ENCODE assay signal across 25 mouse cellular contexts in genomic region chr5:67011985-67012384, GRCm38 (mm10).
DNase-seq lines count a peak whose midpoint lies in the region; ATAC-seq and TF ChIP-seq lines count a peak whose summit lies in the region.
"Had no signal": no experiment of that assay in that cellular context is flagged by ENCODE, and none has a peak within 500 bp of the region (broad histone marks: within the 10 kb centered on the region; RNA-seq: fewer than 3 reads in every experiment).

No protein-coding gene starts in this region.

- 84% methylated on average over 4 of the region's 4 CpGs for WGBS in midbrain, embryonic 11.5 days
- 78% methylated on average over 4 of the region's 4 CpGs for WGBS in midbrain, embryonic 15.5 days

- H3K9me3 ChIP-seq in midbrain, embryonic 11.5 days (ENCODE audit: control insufficient read depth, low read length), result no peaks in the 10 kb centered on the region
- H3K9me3 ChIP-seq in midbrain, embryonic 15.5 days, result no peaks in the 10 kb centered on the region
- H3K9me3 ChIP-seq: embryonic facial prominence, embryonic 12.5 days; heart, embryonic 13.5 days; hindbrain, embryonic 12.5 days; liver, embryonic 12.5 days; midbrain, embryonic 12.5 days; stomach, embryonic 15.5 days had no signal

- H3K9ac ChIP-seq in midbrain, embryonic 11.5 days (ENCODE audit: low read length), result no peak overlapping the region
- no peak overlapping the region for H3K9ac ChIP-seq in midbrain, embryonic 15.5 days
- H3K9ac ChIP-seq: embryonic facial prominence, embryonic 12.5 days; heart, embryonic 13.5 days; hindbrain, embryonic 12.5 days; liver, embryonic 12.5 days; midbrain, embryonic 12.5 days; stomach, embryonic 15.5 days had no signal

- H3K4me2 ChIP-seq in midbrain, embryonic 11.5 days, result no peak overlapping the region
- no peak overlapping the region for H3K4me2 ChIP-seq in midbrain, embryonic 15.5 days
- H3K4me2 ChIP-seq: embryonic facial prominence, embryonic 12.5 days; heart, embryonic 13.5 days; hindbrain, embryonic 12.5 days; liver, embryonic 12.5 days; midbrain, embryonic 12.5 days; stomach, embryonic 15.5 days had no signal

- DNase-seq in cerebellum, adult 9-11 months, result peak; percentile 27
- DNase-seq in gastrocnemius, adult 2 months, result no peak
- DNase-seq in gastrocnemius, postnatal 14 days, result no peak
- peak; percentile 68 for DNase-seq in midbrain, embryonic 11.5 days (ENCODE audit: low spot score, missing footprints)
- no peak for DNase-seq in ovary, postnatal 36 days (ENCODE audit: low spot score)
- DNase-seq: adrenal gland, postnatal 36 days; kidney, adult 18-20 months; kidney, postnatal 4 days; layer of hippocampus, adult 9-11 months; lung, adult 18-20 months; lung, postnatal 14 days; right cerebral cortex, postnatal 4 days; thymus, postnatal 25 days had no signal

- H3K36me3 ChIP-seq in midbrain, embryonic 11.5 days (ENCODE audit: control insufficient read depth, insufficient read depth, low read length), result no peaks in the 10 kb centered on the region
- H3K36me3 ChIP-seq in midbrain, embryonic 15.5 days (replicated peaks), result peaks cover 4% of the 10 kb centered on the region; the same call in 1 of the 2 replicates
- H3K36me3 ChIP-seq: liver, embryonic 12.5 days; stomach, embryonic 15.5 days had no signal

- H3K4me3 ChIP-seq in gastrocnemius, adult 2 months, result no peak overlapping the region
- H3K4me3 ChIP-seq in midbrain, embryonic 11.5 days (ENCODE audit: low read depth, low read length), result no peak overlapping the region
- no peak overlapping the region for H3K4me3 ChIP-seq in midbrain, embryonic 15.5 days
- H3K4me3 ChIP-seq: embryonic facial prominence, embryonic 12.5 days; erythroblast, embryonic 14.5 days; heart, embryonic 13.5 days; hindbrain, embryonic 12.5 days; left cerebral cortex, adult 2 months; liver, embryonic 12.5 days; midbrain, embryonic 12.5 days; stomach, embryonic 15.5 days had no signal

- intact Hi-C loops in gastrocnemius, adult 2 months (cut with DNase I), result loop anchor here (10.0 kb wide), 1 partner anchor 627 kb away; no protein-coding TSS in a partner anchor
- intact Hi-C loops in gastrocnemius, postnatal 14 days (cut with DNase I; ENCODE audit: low total_unique reads), result no loop called here

- no peaks in the 10 kb centered on the region for H3K4me1 ChIP-seq in midbrain, embryonic 11.5 days (ENCODE audit: control insufficient read depth, insufficient read depth, low read length)
- no peaks in the 10 kb centered on the region for H3K4me1 ChIP-seq in midbrain, embryonic 15.5 days
- H3K4me1 ChIP-seq: embryonic facial prominence, embryonic 12.5 days; heart, embryonic 13.5 days; liver, embryonic 12.5 days; midbrain, embryonic 12.5 days; stomach, embryonic 15.5 days had no signal

- peak overlapping the region; percentile 79 for H3K27ac ChIP-seq in gastrocnemius, adult 2 months
- H3K27ac ChIP-seq in midbrain, embryonic 11.5 days (ENCODE audit: low read depth, low read length), result no peak overlapping the region
- H3K27ac ChIP-seq in midbrain, embryonic 15.5 days, result no peak overlapping the region; the same call in 1 of the 2 replicates
- H3K27ac ChIP-seq: embryonic facial prominence, embryonic 12.5 days; heart, embryonic 13.5 days; hindbrain, embryonic 12.5 days; left cerebral cortex, adult 2 months; liver, embryonic 12.5 days; midbrain, embryonic 12.5 days; stomach, embryonic 15.5 days had no signal

- no peaks in the 10 kb centered on the region for H3K27me3 ChIP-seq in midbrain, embryonic 11.5 days (ENCODE audit: control insufficient read depth, insufficient read depth, low read length)
- H3K27me3 ChIP-seq in midbrain, embryonic 15.5 days (replicated peaks), result no peaks in the 10 kb centered on the region
- H3K27me3 ChIP-seq: embryonic facial prominence, embryonic 12.5 days; hindbrain, embryonic 12.5 days; liver, embryonic 12.5 days; midbrain, embryonic 12.5 days; Patski; stomach, embryonic 15.5 days had no signal

- ATAC-seq in cerebellum, adult (ENCODE audit: insufficient number of reproducible peaks, low FRiP score, low TSS enrichment), result no peak
- ATAC-seq in midbrain, embryonic 11.5 days (ENCODE audit: low FRiP score), result no peak
- ATAC-seq in midbrain, embryonic 15.5 days (replicated peaks), result no peak
- ATAC-seq: inflammation-experienced regulatory T-cells, adult 6 months; liver, embryonic 12.5 days; Patski had no signal

- TF ChIP-seq CTCF in gastrocnemius, adult 2 months (IDR thresholded peaks at IDR 0.05), result no peak

Comparison
In these comparisons a context has a peak if more than half of its experiments do, and no peak if none do; other contexts are left out.
1. DNase-seq: peak in cerebellum, adult 9-11 months (single experiment) and midbrain, embryonic 11.5 days (single experiment); none in gastrocnemius, adult 2 months (single experiment), gastrocnemius, postnatal 14 days (single experiment) and ovary, postnatal 36 days (single experiment).